Mouse (Mus musculus) liver (tissue): ENCODE results near the gene Pold4.
A peak's percentile ranks its signal among the peaks of the same experiment; 100 is the strongest.
"Not testable (repeated sequence)": the region's sequence is repeated elsewhere in the genome, so short reads cannot be mapped to it uniquely, and the experiment has no call there.

ENCODE experiments used
- DNase-seq: peaks from one replicate; pipeline ENCODE4 v3.0.0-alpha.2; 2020; ENCODE audit warnings: mixed read lengths

The Pold4 gene

GRCm38 (mm10) chr19:4229451-4230076, 2.1 kb upstream of the Pold4 start:
- DNase-seq, result no peak

GRCm38 (mm10) chr19:4230415-4230814, 1.3 kb upstream of the Pold4 start:
- no peak for DNase-seq

- DNase-seq, result no peak
Measured at GRCm38 (mm10) chr19:4232186-4232572, 480 bp downstream of the Pold4 start.

GRCm38 (mm10) chr19:4232651-4233050, 952 bp downstream of the Pold4 start:
- no peak for DNase-seq

- DNase-seq, result no peak
Measured at GRCm38 (mm10) chr19:4234548-4234947, 2.8 kb downstream of the Pold4 start.

- DNase-seq, result no peak
Measured at GRCm38 (mm10) chr19:4240247-4240668, 8.6 kb downstream of the Pold4 start.

- DNase-seq, result no peak
Measured at GRCm38 (mm10) chr19:4242416-4242815, 10.7 kb downstream of the Pold4 start.

- no peak for DNase-seq
Measured at GRCm38 (mm10) chr19:4244775-4245174, 13.1 kb downstream of the Pold4 start.

GRCm38 (mm10) chr19:4247010-4247409, 15.3 kb downstream of the Pold4 start:
- DNase-seq, result no peak

- not testable (repeated sequence) for DNase-seq
Measured at GRCm38 (mm10) chr19:4248683-4249082, 17.0 kb downstream of the Pold4 start.

GRCm38 (mm10) chr19:4254230-4254629, 22.5 kb downstream of the Pold4 start:
- no peak for DNase-seq

GRCm38 (mm10) chr19:4255583-4256162, 24.0 kb downstream of the Pold4 start:
- no peak for DNase-seq

- peak; percentile 91 for DNase-seq
Measured at GRCm38 (mm10) chr19:4257216-4257896, 25.7 kb downstream of the Pold4 start.

- DNase-seq, result no peak
Measured at GRCm38 (mm10) chr19:4257897-4258252, 26.2 kb downstream of the Pold4 start.

GRCm38 (mm10) chr19:4261038-4261698, 29.5 kb downstream of the Pold4 start:
- no peak for DNase-seq

- no peak for DNase-seq
Measured at GRCm38 (mm10) chr19:4262756-4263155, 31.1 kb downstream of the Pold4 start.

- no peak for DNase-seq
Measured at GRCm38 (mm10) chr19:4263702-4264101, 32.0 kb downstream of the Pold4 start.

- DNase-seq, result no peak
Measured at GRCm38 (mm10) chr19:4264171-4264780, 32.6 kb downstream of the Pold4 start.

- DNase-seq, result no peak
Measured at GRCm38 (mm10) chr19:4265956-4266355, 34.3 kb downstream of the Pold4 start.

GRCm38 (mm10) chr19:4268566-4269361, 37.1 kb downstream of the Pold4 start, which contains the start of gene Ssh3:
Ssh3 (minus strand) TSS chr19:4269180.
- peak; percentile 73 for DNase-seq

- DNase-seq, result no peak
Measured at GRCm38 (mm10) chr19:4270187-4270586, 38.5 kb downstream of the Pold4 start.

GRCm38 (mm10) chr19:4270972-4271371, 39.3 kb downstream of the Pold4 start:
- no peak for DNase-seq
